Mouse (Mus musculus) intestine, embryonic 16.5 days (tissue): Measurements from ENCODE around the gene Lrif1. TPM values are rescaled to one million over a fixed set of nuclear protein-coding genes. Genes with fewer than 3 reads are reported as not detected.

Experiments used
- polyA plus RNA-seq: library from polyadenylated mRNA; unstranded; fragments of >200 nt; fragmentation: Nextera tagmentation; extraction: Ambion mirVana; gene quantifications from 2 replicates; pipeline ENCODE4 v1.2.1, GENCODE M21; 2015

The Lrif1 gene
- polyA plus RNA-seq, 1 experiment from 2014 or later = 10.9 TPM

Other genes starting within 250 kb of the Lrif1 start
- gene Dennd2d, start 202.6 kb upstream of the Lrif1 start, polyA plus RNA-seq = 30.4 and 30.5 TPM in 2 replicates
- 121 and 133 TPM in 2 replicates for gene Dram2, start 137.2 kb upstream of the Lrif1 start, polyA plus RNA-seq
- gene Cept1, start 137.2 kb upstream of the Lrif1 start, polyA plus RNA-seq = 65.7 and 67.1 TPM in 2 replicates
- 9.4 and 9.7 TPM in 2 replicates for gene Cd53, start 105.2 kb downstream of the Lrif1 start, polyA plus RNA-seq
- not detected in 2 replicates for gene Olfr266, start 141.3 kb downstream of the Lrif1 start, polyA plus RNA-seq